Mouse (Mus musculus): ENCODE data around the gene Klhl7.
"Not testable (repeated sequence)": the region's sequence is repeated elsewhere in the genome, so short reads cannot be mapped to it uniquely, and the experiment has no call there.

Klhl7 gene

GRCm38 (mm10) chr5:24095393-24095792 is 5.0 kb upstream of the Klhl7 start:
- DNase-seq (ENCODE audit: low read depth, low spot score), result no peak

DNA sequence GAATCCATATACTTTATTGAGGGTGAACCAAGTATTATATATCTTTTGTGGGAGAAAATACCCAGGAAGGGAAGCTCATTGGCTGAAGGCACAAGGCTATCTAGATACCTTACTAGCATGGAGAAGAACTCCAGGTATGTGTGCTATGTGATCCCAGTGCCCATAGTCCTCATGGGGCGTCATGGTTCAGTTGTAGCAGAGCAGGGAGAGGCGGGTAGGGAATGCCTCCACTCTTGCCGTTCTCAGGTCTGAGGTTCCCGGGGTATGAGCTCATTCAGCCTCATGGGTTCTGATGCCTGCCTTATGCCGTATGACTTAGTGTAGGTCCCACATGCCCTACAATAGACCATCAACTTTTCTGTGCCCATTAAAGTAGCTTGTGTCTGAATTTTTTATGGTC is 4.5 kb upstream of the Klhl7 start:
- DNase-seq (ENCODE audit: low read depth, low spot score), result no peak

GRCm38 (mm10) chr5:24100810-24101311 is 456 bp downstream of the Klhl7 start:
- peak; percentile 77 for DNase-seq (ENCODE audit: low read depth, low spot score)

- DNase-seq (ENCODE audit: low read depth, low spot score), result no peak
Measured at GRCm38 (mm10) chr5:24101446-24102140, 1.2 kb downstream of the Klhl7 start.

- not testable (repeated sequence) for DNase-seq (ENCODE audit: low read depth, low spot score)
Measured at GRCm38 (mm10) chr5:24103235-24103634, 2.8 kb downstream of the Klhl7 start.

DNA sequence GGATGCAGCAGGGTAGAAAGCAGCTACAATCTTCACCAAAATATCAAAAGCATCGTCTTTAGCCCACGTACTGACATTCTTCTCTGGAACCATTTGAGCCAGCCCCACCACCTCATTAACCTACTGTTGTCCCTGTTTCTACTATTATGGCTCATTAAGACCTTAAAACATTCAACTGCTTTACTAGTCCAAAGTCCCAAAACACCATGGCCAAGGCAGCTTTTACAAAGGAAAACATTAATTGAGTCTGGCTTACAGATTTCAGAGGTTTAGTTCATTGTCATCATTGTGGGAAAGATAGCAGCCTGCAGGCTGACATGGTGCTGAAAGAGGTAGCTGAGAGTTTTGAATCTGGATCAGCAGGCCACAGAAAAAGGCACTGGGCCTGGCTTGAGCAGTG is 3.4 kb downstream of the Klhl7 start:
- no peak for DNase-seq (ENCODE audit: low read depth, low spot score)

DNA sequence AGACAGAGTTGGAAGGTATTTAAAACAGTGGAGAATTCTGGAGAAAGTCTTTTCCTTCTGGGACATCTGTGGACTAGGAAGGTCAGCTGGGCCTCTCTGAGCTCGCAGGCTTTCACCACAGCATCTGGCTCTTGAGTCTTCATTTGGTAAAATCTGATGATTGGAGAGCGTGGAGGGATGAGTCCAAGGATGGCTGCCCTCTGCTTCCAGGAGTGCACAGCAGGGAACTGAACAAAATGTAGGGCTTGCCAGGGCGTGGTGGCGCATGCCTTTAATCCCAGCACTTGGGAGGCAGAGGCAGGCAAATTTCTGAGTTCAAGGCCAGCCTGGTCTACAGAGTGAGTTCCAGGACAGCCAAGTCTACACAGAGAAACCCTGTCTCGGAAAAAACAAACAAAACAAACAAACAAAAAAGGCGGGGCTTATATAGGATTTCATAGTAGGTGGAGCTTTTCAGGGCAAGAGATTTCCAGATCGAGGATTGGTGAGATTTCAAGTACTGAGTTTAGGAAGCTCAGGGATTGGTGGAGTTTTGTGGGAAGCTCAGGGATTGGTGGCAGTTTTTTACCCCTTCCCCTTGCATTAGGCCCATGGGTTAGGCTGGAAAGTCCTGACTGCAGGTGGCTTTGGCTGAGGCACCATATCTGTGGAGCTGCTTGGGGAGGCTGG is 6.8 kb downstream of the Klhl7 start:
- DNase-seq (ENCODE audit: low read depth, low spot score), result no peak

- DNase-seq (ENCODE audit: low read depth, low spot score), result no peak
Measured at GRCm38 (mm10) chr5:24107740-24108098, 7.3 kb downstream of the Klhl7 start.

DNA sequence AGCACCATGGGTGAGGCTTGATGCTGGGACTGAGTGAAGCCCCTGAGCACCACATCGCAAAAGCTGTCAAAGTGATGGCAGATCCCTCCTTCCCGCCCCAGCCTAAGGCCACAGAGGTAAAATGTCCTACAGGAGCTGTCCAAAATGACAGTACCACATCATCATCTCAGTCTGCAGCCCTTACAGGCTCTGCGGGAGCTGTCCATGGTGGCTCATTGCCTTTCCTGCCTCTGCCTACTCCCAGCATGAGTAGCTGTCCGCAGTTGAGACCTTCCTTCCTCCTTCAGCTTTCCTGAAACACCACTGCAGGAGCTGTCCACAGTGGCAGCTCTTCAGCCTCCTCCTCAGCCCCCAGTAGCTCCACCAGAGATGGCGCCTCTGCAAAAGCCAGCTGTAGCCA is 9.7 kb downstream of the Klhl7 start:
- DNase-seq (ENCODE audit: low read depth, low spot score), result no peak

GRCm38 (mm10) chr5:24112116-24112903 is 11.9 kb downstream of the Klhl7 start:
- no peak for DNase-seq (ENCODE audit: low read depth, low spot score)

DNA sequence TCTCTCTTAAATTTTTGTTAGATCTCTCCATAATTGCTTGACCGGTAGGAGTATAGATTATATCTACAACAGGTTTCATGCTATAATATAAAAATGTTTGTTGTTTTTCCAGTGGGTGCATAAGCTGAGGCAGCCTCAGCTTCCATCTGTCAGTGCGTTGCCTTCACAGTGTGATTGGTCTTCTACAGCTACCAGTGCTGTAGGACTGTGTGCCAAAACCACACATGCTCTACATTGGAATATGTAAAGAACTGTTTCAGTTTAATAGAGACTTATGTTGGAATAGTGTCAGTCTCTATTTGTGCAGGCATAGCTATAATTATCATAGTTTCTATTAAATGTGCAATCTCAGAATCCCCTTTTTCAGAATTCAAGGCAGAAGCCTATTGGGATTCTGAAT is 21.8 kb downstream of the Klhl7 start:
- no peak for DNase-seq (ENCODE audit: low read depth, low spot score)

- DNase-seq (ENCODE audit: low read depth, low spot score), result no peak
Measured at GRCm38 (mm10) chr5:24124175-24124574, 23.8 kb downstream of the Klhl7 start.

- DNase-seq (ENCODE audit: low read depth, low spot score), result no peak
Measured at GRCm38 (mm10) chr5:24124579-24125276, 24.3 kb downstream of the Klhl7 start.

DNA sequence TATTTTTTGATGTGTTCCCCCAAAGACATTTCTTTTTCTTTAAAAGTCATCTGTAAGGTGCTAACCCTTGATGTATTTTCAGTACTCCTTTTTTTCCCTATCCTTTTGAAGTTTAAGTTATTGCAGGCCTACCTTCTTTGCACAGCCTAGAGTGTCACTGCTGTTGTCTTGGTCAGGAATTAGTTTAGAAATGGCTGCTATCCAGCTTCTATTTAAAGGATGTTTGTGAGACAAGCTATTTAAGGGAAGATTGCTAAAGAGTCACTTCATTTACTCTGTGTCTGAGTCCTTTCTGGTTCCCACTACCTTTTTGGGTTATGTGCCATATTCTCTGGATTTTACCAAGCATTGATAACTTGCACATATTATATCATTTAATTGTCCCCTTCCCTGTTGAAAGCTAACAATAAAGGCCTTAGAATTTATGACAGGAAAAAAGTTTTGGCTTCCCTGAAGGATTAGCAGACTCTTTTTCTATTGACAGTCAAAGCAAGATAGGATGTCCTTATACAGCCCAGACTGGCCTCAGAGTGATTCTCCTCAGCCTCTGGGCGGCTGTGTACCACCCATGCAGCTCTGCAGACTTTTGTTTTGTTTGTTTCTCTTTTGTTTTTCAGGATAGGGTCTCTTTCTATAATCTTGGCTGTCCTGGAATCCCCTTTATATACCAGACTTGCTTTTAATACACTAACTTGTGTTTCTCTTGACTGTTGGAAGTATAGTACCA is 25.7 kb downstream of the Klhl7 start:
- peak; percentile 44 for DNase-seq (ENCODE audit: low read depth, low spot score)

DNA sequence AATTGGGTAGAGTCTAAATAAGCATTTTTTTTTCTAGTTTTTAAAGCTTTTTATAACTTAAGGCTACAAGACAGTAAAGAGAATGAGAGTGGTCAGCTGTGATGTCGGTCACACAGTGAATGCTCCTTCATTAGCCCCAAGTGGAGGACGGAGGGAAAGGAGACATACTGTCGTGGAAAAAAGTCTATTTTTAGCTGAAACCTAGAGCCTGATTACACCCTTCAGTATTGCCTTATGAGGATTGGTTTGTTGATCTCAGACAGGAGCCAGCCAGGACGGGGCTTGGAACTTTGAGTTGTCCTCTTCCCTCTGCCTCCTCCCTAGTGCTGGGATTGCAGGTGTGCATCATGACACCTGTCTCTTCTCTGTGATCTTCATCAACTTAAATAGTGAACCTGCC is 26.6 kb downstream of the Klhl7 start:
- peak; percentile 30 for DNase-seq (ENCODE audit: low read depth, low spot score)

DNA sequence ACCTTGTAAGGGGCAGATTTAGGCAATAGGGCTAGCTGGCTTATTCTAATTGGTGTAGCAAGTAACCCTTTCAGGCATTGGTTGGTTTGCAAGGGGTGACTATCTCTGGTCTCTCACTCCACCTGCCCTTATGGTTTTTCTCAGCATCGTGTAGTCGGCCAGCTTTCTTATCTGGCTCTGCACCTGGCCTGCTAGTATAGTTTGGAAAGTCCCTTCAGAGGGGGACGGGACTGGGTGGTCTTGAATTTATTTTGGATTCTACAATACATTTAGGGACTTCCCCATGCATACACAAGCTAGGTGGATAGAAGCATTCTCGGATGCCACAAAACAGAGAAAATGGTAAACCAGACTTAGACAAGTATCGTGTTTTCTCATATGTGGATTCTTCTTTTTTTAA is 46.6 kb downstream of the Klhl7 start:
- DNase-seq (ENCODE audit: low read depth, low spot score), result no peak

GRCm38 (mm10) chr5:24152199-24152598 is 51.8 kb downstream of the Klhl7 start:
- no peak for DNase-seq (ENCODE audit: low read depth, low spot score)

- no peak for DNase-seq (ENCODE audit: low read depth, low spot score)
Measured at GRCm38 (mm10) chr5:24156774-24157173, 56.4 kb downstream of the Klhl7 start.

DNA sequence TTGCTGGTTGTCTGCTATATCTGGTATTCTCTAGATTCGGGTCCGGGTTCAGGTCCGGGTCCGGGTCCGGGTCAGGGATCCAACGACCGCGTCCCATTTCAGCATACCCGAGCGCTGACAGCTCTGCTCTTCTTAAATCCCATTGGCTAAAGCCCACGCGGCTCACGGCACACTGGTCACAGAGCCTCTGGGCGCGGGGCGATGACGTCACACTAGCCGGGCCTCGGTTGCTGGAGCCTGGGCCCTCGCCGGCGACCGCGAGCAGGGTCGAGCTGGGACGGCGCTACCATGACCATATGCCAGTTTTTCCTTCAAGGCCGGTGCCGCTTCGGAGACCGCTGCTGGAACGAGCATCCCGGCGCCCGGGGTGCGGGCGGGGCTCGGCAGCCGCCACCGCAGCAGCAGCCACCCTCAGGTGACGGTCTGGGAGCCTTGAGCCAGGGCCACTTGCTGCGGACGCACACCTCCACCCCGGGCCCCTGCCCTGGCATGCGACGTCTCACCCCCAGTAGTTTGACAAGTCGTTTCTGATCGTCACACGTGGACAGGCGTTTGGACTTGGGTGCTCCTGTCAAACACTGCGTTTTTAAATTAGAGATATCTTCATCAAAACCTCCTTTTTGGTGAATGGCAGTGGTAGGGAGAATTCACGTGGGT is 64.5 kb downstream of the Klhl7 start, which contains the start of gene Nupl2:
Nupl2 (plus strand) TSS at position 175 of the 657 bp plus-strand sequence.
- peak; percentile 92 for DNase-seq (ENCODE audit: low read depth, low spot score)

DNA sequence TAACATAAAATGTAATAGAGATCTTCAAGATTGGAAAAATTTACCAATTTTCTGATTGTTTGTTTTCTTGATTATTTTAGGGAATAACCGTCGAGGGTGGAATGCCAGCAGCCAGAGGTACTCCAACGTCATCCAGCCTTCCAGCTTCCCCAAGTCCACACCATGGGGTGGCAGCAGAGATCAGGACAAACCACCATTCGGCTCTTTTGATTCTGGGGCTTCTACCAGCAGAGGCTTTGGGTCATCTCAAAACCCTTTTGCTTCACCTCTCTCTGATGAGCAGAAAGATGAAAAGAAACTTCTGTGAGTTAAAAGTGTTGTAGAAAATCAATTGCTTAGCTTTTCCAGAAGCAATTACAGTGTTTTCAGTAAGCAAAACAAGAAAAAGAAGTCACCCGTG is 66.9 kb downstream of the Klhl7 start:
- no peak for DNase-seq (ENCODE audit: low read depth, low spot score)

GRCm38 (mm10) chr5:24169881-24170280 is 69.5 kb downstream of the Klhl7 start:
- no peak for DNase-seq (ENCODE audit: low read depth, low spot score)
